Mouse (Mus musculus): Measurements from ENCODE around the gene Spta1. TPM values are rescaled to one million over a fixed set of nuclear protein-coding genes. Genes with fewer than 3 reads are reported as not detected.

Spta1 gene
- polyA plus RNA-seq, 1 experiment from 2014 or later = 1.1 TPM

Other genes starting within 250 kb of the Spta1 start
- gene Mndal, start 230.3 kb upstream of the Spta1 start, polyA plus RNA-seq (2016; fragmentation: Nextera tagmentation; extraction: Ambion mirVana) = 0.70 and 1.0 TPM in 2 replicates
- gene Ifi203, start 230.1 kb upstream of the Spta1 start, polyA plus RNA-seq (2016; fragmentation: Nextera tagmentation; extraction: Ambion mirVana) = 0.36 and 0.66 TPM in 2 replicates
- not detected in 2 replicates for gene Ifi202b, start 190.0 kb upstream of the Spta1 start, polyA plus RNA-seq (2016; fragmentation: Nextera tagmentation; extraction: Ambion mirVana)
- not detected in 2 replicates for gene Ifi205, start 141.0 kb upstream of the Spta1 start, polyA plus RNA-seq (2016; fragmentation: Nextera tagmentation; extraction: Ambion mirVana)
- gene Olfr433, start 132.1 kb upstream of the Spta1 start, polyA plus RNA-seq (2016; fragmentation: Nextera tagmentation; extraction: Ambion mirVana) = not detected in 2 replicates
- not detected in 2 replicates for gene Olfr432, start 123.6 kb upstream of the Spta1 start, polyA plus RNA-seq (2016; fragmentation: Nextera tagmentation; extraction: Ambion mirVana)
- not detected in 2 replicates for gene Olfr430, start 106.2 kb upstream of the Spta1 start, polyA plus RNA-seq (2016; fragmentation: Nextera tagmentation; extraction: Ambion mirVana)
- gene Olfr429, start 88.4 kb upstream of the Spta1 start, polyA plus RNA-seq (2016; fragmentation: Nextera tagmentation; extraction: Ambion mirVana) = not detected in 2 replicates
- not detected in 2 replicates for gene Olfr427, start 75.9 kb upstream of the Spta1 start, polyA plus RNA-seq (2016; fragmentation: Nextera tagmentation; extraction: Ambion mirVana)
- not detected in 2 replicates for gene Olfr231, start 51.6 kb upstream of the Spta1 start, polyA plus RNA-seq (2016; fragmentation: Nextera tagmentation; extraction: Ambion mirVana)
- not detected in 2 replicates for gene Olfr424, start 41.3 kb upstream of the Spta1 start, polyA plus RNA-seq (2016; fragmentation: Nextera tagmentation; extraction: Ambion mirVana)
- not detected in 2 replicates for gene Olfr420, start 17.1 kb upstream of the Spta1 start, polyA plus RNA-seq (2016; fragmentation: Nextera tagmentation; extraction: Ambion mirVana)
- not detected in 2 replicates for gene Olfr419, start 79.3 kb downstream of the Spta1 start, polyA plus RNA-seq (2016; fragmentation: Nextera tagmentation; extraction: Ambion mirVana)
- gene Mptx1, start 157.7 kb downstream of the Spta1 start, polyA plus RNA-seq (2016; fragmentation: Nextera tagmentation; extraction: Ambion mirVana) = not detected in 2 replicates
- not detected in 2 replicates for gene Olfr417, start 192.3 kb downstream of the Spta1 start, polyA plus RNA-seq (2016; fragmentation: Nextera tagmentation; extraction: Ambion mirVana)
- gene Olfr248, start 218.3 kb downstream of the Spta1 start, polyA plus RNA-seq (2016; fragmentation: Nextera tagmentation; extraction: Ambion mirVana) = not detected in 2 replicates